Mouse (Mus musculus): ENCODE results near the gene Acads. TPM values are rescaled to one million over a fixed set of nuclear protein-coding genes. Genes with fewer than 3 reads are reported as not detected.

Acads gene
- polyA plus RNA-seq, 1 experiment from 2014 or later = 46.9 TPM

DNA sequence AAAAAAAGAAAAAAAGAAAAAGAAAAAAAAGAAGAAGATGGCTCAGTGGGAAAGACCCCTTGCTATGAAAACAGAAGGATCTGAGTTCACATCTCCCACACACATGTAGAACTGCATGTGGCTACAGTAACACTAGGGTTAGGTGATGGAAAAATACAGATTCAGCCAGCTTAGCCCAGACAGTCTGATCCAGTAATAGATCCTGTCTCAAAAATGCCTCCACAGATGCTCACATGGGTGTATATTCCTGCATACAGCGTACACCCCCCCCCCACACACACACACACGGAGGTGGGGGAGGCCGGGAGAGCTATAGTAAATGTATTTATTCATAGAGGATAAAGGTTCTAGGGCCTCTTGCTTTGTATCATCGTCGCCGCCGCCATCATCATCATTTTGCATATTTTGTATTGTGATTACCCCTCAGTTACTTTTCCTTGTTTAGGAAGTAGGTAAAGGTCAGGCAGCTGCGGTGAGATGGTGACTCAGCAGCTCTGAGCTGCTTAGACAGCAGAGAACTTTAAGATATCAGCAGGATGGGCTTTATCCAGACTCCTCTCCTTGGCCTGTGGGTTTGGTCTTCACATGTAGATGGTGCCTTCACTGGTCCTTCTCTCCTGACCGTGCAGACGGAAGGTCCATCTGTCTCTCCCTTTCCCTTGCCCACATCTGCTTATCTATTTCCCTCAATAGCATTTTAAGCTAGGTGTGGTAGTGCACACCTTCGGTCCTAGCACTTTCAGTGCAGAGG, 50.3 kb downstream of the Acads start:
- no peak for TF ChIP-seq CTCF (IDR thresholded peaks at IDR 0.05; ENCODE audit: low read depth)
- Histone ChIP-seq H3K27ac (ENCODE audit: low read depth) (no peak overlapping the region), H3K9me3 (ENCODE audit: low read depth, low read length) (no peaks in the 10 kb centered on the region), H3K9ac (no peak overlapping the region), H3K4me1 (ENCODE audit: insufficient read depth) (peaks cover 2% of the 10 kb centered on the region; the same call in 1 of the 2 replicates), H3K4me3 (ENCODE audit: low read depth, low read length) (no peak overlapping the region), H3K4me2 (no peak overlapping the region), H3K27me3 (ENCODE audit: insufficient read depth, low read length) (no peaks in the 10 kb centered on the region), H3K36me3 (ENCODE audit: insufficient read depth) (peaks cover 5% of the 10 kb centered on the region; the same call in 1 of the 2 replicates)
- no peak for ATAC-seq (ENCODE audit: insufficient read depth)
- WGBS = 86% methylated on average over 11 of the region's 11 CpGs
- DNase-seq = no peak

DNA sequence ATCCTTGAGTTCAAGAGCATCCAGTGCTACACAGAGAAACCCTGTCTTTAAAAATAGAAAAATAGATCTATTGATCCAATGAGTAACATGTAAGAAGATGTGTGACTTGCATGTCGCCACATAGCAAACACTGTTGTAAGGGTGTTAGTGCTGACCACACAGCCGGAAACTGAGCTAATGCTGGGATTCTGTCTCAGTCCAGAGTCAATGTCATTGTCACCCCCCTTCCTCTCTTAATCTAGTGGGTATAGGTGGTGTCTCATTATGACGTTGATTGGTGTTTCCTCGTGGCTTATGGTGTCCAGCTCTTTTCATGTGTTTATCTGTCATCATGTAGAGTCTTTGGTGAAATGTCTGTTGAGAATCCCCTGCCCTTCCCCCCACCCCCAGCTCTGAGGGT, 52.9 kb downstream of the Acads start:
- ATAC-seq (ENCODE audit: insufficient read depth) (no peak), DNase-seq (no peak)
- peaks cover 1% of the 10 kb centered on the region; the same call in 1 of the 2 replicates for H3K4me1 ChIP-seq (ENCODE audit: insufficient read depth)
- no peak overlapping the region for H3K27ac ChIP-seq (ENCODE audit: low read depth)
- no peak overlapping the region for H3K9ac ChIP-seq
- H3K4me3 ChIP-seq (ENCODE audit: low read depth, low read length) = no peak overlapping the region
- H3K9me3 ChIP-seq (ENCODE audit: low read depth, low read length) = no peaks in the 10 kb centered on the region
- no peaks in the 10 kb centered on the region for H3K27me3 ChIP-seq (ENCODE audit: insufficient read depth, low read length)
- no peak overlapping the region for H3K4me2 ChIP-seq
- WGBS = 60% methylated on average over 4 of the region's 4 CpGs
- H3K36me3 ChIP-seq (ENCODE audit: insufficient read depth) = peaks cover 18% of the 10 kb centered on the region; the same call in 1 of the 2 replicates
- no peak for TF ChIP-seq CTCF (IDR thresholded peaks at IDR 0.05; ENCODE audit: low read depth)

DNA sequence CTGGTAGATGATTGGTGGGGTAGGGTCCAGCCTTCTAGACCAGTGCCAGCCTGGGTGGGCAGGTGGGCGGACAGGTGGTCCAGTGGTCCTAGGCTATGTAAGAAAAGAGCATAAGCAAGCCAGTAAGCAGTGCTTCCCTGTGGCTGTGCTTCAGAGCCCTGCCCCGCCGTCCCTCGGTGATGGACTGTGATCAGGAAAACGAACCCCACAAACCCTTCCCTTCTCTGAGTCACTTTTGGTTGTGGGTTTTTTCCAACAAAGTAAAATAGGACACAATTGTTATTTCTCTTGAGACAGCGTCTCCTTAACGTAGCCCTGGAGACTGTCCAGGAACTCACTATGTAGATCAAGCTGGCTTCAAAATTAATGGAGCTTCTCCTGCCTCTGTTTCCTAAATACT, 55.8 kb downstream of the Acads start:
- no peak for ATAC-seq (ENCODE audit: insufficient read depth)
- DNase-seq = no peak
- 88% methylated on average over 7 of the region's 7 CpGs for WGBS
- no peaks in the 10 kb centered on the region for H3K4me1 ChIP-seq (ENCODE audit: insufficient read depth)
- no peak overlapping the region for H3K9ac ChIP-seq
- H3K4me2 ChIP-seq = no peak overlapping the region
- H3K27me3 ChIP-seq (ENCODE audit: insufficient read depth, low read length) = no peaks in the 10 kb centered on the region
- peaks cover 18% of the 10 kb centered on the region; the same call in 1 of the 2 replicates for H3K36me3 ChIP-seq (ENCODE audit: insufficient read depth)
- no peak for TF ChIP-seq CTCF (IDR thresholded peaks at IDR 0.05; ENCODE audit: low read depth)
- H3K27ac ChIP-seq (ENCODE audit: low read depth) = no peak overlapping the region
- no peaks in the 10 kb centered on the region for H3K9me3 ChIP-seq (ENCODE audit: low read depth, low read length)
- H3K4me3 ChIP-seq (ENCODE audit: low read depth, low read length) = no peak overlapping the region

DNA sequence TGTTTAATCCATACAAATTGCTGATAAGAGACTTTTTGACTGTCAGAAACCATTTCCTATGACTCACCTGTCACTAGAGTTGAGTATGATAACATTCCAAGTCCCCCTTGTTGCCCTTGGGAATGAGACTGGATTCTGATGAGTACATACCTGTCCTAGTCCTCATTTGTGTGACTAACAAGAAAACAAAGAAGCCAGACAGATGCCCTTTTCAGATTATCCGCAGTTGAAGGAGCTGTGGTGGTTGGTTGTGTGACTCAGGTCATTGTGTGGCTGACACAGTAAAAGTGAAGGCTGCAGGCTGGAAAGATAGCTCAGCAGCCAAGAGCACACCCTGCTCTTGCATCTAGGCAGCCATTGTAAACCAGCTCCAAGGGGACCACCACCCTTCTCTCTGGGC, 56.6 kb downstream of the Acads start:
- ATAC-seq (ENCODE audit: insufficient read depth) = no peak
- DNase-seq = no peak

DNA sequence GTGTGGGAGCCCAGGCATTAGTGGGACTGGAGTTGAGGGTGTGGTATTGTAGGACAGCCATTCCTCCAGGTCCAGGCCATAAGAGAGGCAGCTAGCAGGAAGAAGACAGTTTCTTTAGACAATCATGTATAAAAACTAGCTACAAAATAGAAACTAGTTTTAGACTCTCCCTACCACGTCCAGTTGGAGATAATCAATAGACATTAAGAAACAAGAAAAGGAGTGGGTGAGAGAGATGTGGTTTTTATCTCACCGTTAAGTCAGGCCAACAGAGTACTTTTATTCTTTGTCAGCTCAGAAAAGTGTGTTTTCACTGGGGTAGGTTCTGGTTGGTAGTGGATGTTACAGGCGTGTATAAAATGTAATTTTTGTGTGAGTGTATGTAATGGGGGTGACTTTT, 58.2 kb downstream of the Acads start:
- no peak for ATAC-seq (ENCODE audit: insufficient read depth)
- H3K9me3 ChIP-seq (ENCODE audit: low read depth, low read length) = no peaks in the 10 kb centered on the region
- no peak overlapping the region for H3K27ac ChIP-seq (ENCODE audit: low read depth)
- DNase-seq = no peak
- H3K9ac ChIP-seq = no peak overlapping the region
- H3K4me1 ChIP-seq (ENCODE audit: insufficient read depth) = no peaks in the 10 kb centered on the region
- peaks cover 18% of the 10 kb centered on the region; the same call in 1 of the 2 replicates for H3K36me3 ChIP-seq (ENCODE audit: insufficient read depth)
- no peak for TF ChIP-seq CTCF (IDR thresholded peaks at IDR 0.05; ENCODE audit: low read depth)
- H3K4me3 ChIP-seq (ENCODE audit: low read depth, low read length) = no peak overlapping the region
- H3K27me3 ChIP-seq (ENCODE audit: insufficient read depth, low read length) = no peaks in the 10 kb centered on the region
- WGBS = 86% methylated on average over 3 of the region's 3 CpGs
- no peak overlapping the region for H3K4me2 ChIP-seq

More for the DNA sequence above, 56.6 kb downstream of the Acads start:
- TF ChIP-seq CTCF (IDR thresholded peaks at IDR 0.05; ENCODE audit: low read depth) = no peak
- Histone ChIP-seq H3K36me3 (ENCODE audit: insufficient read depth) (peaks cover 18% of the 10 kb centered on the region; the same call in 1 of the 2 replicates), H3K9ac (no peak overlapping the region), H3K4me2 (no peak overlapping the region), H3K4me3 (ENCODE audit: low read depth, low read length) (no peak overlapping the region), H3K27ac (ENCODE audit: low read depth) (no peak overlapping the region), H3K4me1 (ENCODE audit: insufficient read depth) (no peaks in the 10 kb centered on the region), H3K27me3 (ENCODE audit: insufficient read depth, low read length) (no peaks in the 10 kb centered on the region), H3K9me3 (ENCODE audit: low read depth, low read length) (no peaks in the 10 kb centered on the region)
- WGBS = 89% methylated on average over 1 of the region's 1 CpGs

Other genes starting within 250 kb of the Acads start
- gene Oasl2, start 222.4 kb downstream of the Acads start, polyA plus RNA-seq (2014; fragmentation: Nextera tagmentation; extraction: Ambion mirVana) = 2.8 and 4.5 TPM in 2 replicates
- 0.50 TPM in 2 replicates for gene Oasl1, start 196.1 kb downstream of the Acads start, polyA plus RNA-seq (2014; fragmentation: Nextera tagmentation; extraction: Ambion mirVana)
- 44.3 and 50.6 TPM in 2 replicates for gene 2210016L21Rik, start 177.2 kb downstream of the Acads start, polyA plus RNA-seq (2014; fragmentation: Nextera tagmentation; extraction: Ambion mirVana)
- gene Hnf1a, start 148.3 kb downstream of the Acads start, polyA plus RNA-seq (2014; fragmentation: Nextera tagmentation; extraction: Ambion mirVana) = 0.05 TPM in 1 of 2 replicates, not detected in the other
- 32.8 and 39.6 TPM in 2 replicates for gene Sppl3, start 108.2 kb downstream of the Acads start, polyA plus RNA-seq (2014; fragmentation: Nextera tagmentation; extraction: Ambion mirVana)
- 36.4 and 36.5 TPM in 2 replicates for gene Gm10401, start 21.1 kb downstream of the Acads start, polyA plus RNA-seq (2014; fragmentation: Nextera tagmentation; extraction: Ambion mirVana)
- gene Unc119b, start 15.6 kb upstream of the Acads start, polyA plus RNA-seq (2014; fragmentation: Nextera tagmentation; extraction: Ambion mirVana) = 41.9 and 45.4 TPM in 2 replicates
- 72.4 and 81.1 TPM in 2 replicates for gene Mlec, start 38.8 kb upstream of the Acads start, polyA plus RNA-seq (2014; fragmentation: Nextera tagmentation; extraction: Ambion mirVana)
- 2.4 and 2.6 TPM in 2 replicates for gene Cabp1, start 75.0 kb upstream of the Acads start, polyA plus RNA-seq (2014; fragmentation: Nextera tagmentation; extraction: Ambion mirVana)
- 111 TPM in 2 replicates for gene Pop5, start 116.5 kb upstream of the Acads start, polyA plus RNA-seq (2014; fragmentation: Nextera tagmentation; extraction: Ambion mirVana)
- gene Rnf10, start 153.6 kb upstream of the Acads start, polyA plus RNA-seq (2014; fragmentation: Nextera tagmentation; extraction: Ambion mirVana) = 92.5 and 97.2 TPM in 2 replicates
- gene Coq5, start 160.3 kb upstream of the Acads start, polyA plus RNA-seq (2014; fragmentation: Nextera tagmentation; extraction: Ambion mirVana) = 39.2 and 40.7 TPM in 2 replicates
- gene Dynll1, start 181.7 kb upstream of the Acads start, polyA plus RNA-seq (2014; fragmentation: Nextera tagmentation; extraction: Ambion mirVana) = 1,568 and 1,614 TPM in 2 replicates
- gene Srsf9, start 207.8 kb upstream of the Acads start, polyA plus RNA-seq (2014; fragmentation: Nextera tagmentation; extraction: Ambion mirVana) = 286 and 291 TPM in 2 replicates
- gene Gatc, start 221.8 kb upstream of the Acads start, polyA plus RNA-seq (2014; fragmentation: Nextera tagmentation; extraction: Ambion mirVana) = 35.0 and 37.5 TPM in 2 replicates
- gene Triap1, start 221.9 kb upstream of the Acads start, polyA plus RNA-seq (2014; fragmentation: Nextera tagmentation; extraction: Ambion mirVana) = 61.9 and 62.6 TPM in 2 replicates
- 842 and 846 TPM in 2 replicates for gene Cox6a1, start 229.6 kb upstream of the Acads start, polyA plus RNA-seq (2014; fragmentation: Nextera tagmentation; extraction: Ambion mirVana)